Mouse (Mus musculus): ENCODE data around the gene Dtnbp1.

DNA sequence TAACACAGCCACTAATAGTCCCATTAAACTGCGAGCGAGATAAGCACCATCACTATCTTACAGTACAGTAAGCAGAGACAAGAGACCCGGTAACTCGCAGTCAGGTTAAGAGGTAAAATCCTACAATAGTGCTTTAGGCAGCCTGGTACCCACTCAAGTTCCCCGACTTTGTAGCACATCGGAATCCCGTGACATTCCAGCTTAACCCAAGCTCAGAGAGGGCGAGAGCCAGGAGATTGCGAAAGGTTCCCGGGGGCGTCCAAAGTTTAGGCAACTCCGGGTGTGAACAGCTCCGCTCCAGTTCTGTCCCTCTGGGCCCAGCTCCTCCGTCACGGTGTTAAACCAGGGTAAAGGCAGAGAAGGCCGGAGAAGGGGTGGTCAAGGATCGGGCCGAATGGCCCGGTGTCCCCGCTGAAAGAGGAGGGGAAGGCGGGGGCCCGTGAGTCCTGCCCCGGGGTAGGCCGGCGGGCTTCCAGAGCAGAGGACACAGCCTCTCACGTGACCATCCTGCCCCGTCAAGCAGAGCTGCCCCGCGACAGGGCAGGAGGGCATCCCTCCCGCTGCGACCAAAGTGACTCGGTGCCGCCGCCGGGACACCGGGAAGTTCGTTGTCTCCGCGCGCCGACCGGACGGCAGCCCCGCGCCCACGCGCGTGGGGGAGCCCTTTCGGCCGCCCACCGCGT is 578 bp downstream of the Dtnbp1 start:
- no peak for TF ChIP-seq POLR2A (IDR thresholded peaks at IDR 0.05; ENCODE audit: borderline replicate concordance, extremely low read depth, low read depth, low read length)
- no peak for TF ChIP-seq CTCF (IDR thresholded peaks at IDR 0.05; ENCODE audit: insufficient read depth, low read length)

Measured in lung, adult 2 months (tissue).